Mouse (Mus musculus) bone marrow macrophage, adult 2 months (primary cell): ENCODE data around the gene Hist2h2ac. TPM values are rescaled to one million over a fixed set of nuclear protein-coding genes. Genes with fewer than 3 reads are reported as not detected.

ENCODE experiments used
- H3K27ac ChIP-seq: 2 replicates; pipeline ENCODE4 v1.5.1; 2012; ENCODE audit warnings: low read depth, low read length; ENCODE audit not compliant: insufficient read depth
- H3K4me1 ChIP-seq: 2 replicates; pipeline ENCODE4 v1.6.1; 2012; ENCODE audit warnings: low read length; ENCODE audit not compliant: control insufficient read depth, insufficient read depth
- H3K4me3 ChIP-seq: 2 replicates; pipeline ENCODE4 v1.5.1; 2012; ENCODE audit warnings: mild to moderate bottlenecking, low read length, moderate library complexity; ENCODE audit not compliant: insufficient read depth
- CTCF ChIP-seq: IDR thresholded peaks from 2 replicates; pipeline ENCODE4 v1.5.1; 2012; ENCODE audit warnings: low read depth, mild to moderate bottlenecking, low read length, moderate library complexity
- POLR2A ChIP-seq: IDR thresholded peaks from 2 replicates; pipeline ENCODE4 v1.6.1; 2012; ENCODE audit warnings: mild to moderate bottlenecking, low read depth, low read length, borderline replicate concordance
- polyA plus RNA-seq: library from polyadenylated mRNA; stranded (reverse); fragments of >200 nt; gene quantifications from 2 replicates; pipeline ENCODE4 v1.2.4, GENCODE M21; 2012; ENCODE audit not compliant: missing spikeins, insufficient read depth, insufficient read length

Hist2h2ac gene
- polyA plus RNA-seq, 1 experiment: not detected

GRCm38 (mm10) chr3:96171583-96172196, 49.0 kb downstream of the Hist2h2ac start:
- peak overlapping the region; percentile 94 for H3K27ac ChIP-seq
- peak overlapping the region; percentile 75 for H3K4me3 ChIP-seq
- TF ChIP-seq POLR2A (no peak), CTCF (no peak)
- H3K4me1 ChIP-seq: peaks cover 38% of the 10 kb centered on the region

- Histone ChIP-seq H3K4me3 (peak overlapping the region; percentile 75), H3K4me1 (peaks cover 32% of the 10 kb centered on the region), H3K27ac (peak overlapping the region; percentile 94)
- TF ChIP-seq CTCF: no peak
- TF ChIP-seq POLR2A: no peak
These were observed 49.6 kb downstream of the Hist2h2ac start for GRCm38 (mm10) chr3:96170976-96171545.

Other genes with a start within 250 kb of the Hist2h2ac start
- gene Plekho1, start 224.9 kb downstream of the Hist2h2ac start, polyA plus RNA-seq: 298 and 305 TPM in 2 replicates
- gene Vps45, start 162.4 kb downstream of the Hist2h2ac start, polyA plus RNA-seq: 18.6 and 22.9 TPM in 2 replicates
- gene Otud7b, start 116.4 kb downstream of the Hist2h2ac start, polyA plus RNA-seq: 4.7 and 5.1 TPM in 2 replicates
- 12.6 and 14.4 TPM in 2 replicates for gene Mtmr11, start 58.9 kb downstream of the Hist2h2ac start, polyA plus RNA-seq
- gene Sf3b4, start 48.5 kb downstream of the Hist2h2ac start, polyA plus RNA-seq: 53.7 and 62.7 TPM in 2 replicates
- gene Sv2a, start 39.7 kb downstream of the Hist2h2ac start, polyA plus RNA-seq: 0.64 and 0.92 TPM in 2 replicates
- 14.1 and 19.0 TPM in 2 replicates for gene Bola1, start 1.2 kb downstream of the Hist2h2ac start, polyA plus RNA-seq
- gene Hist2h2ab, start 1.0 kb downstream of the Hist2h2ac start, polyA plus RNA-seq: not detected in 2 replicates
- 13.0 and 13.9 TPM in 2 replicates for gene Hist2h2be, start 239 bp upstream of the Hist2h2ac start, polyA plus RNA-seq
- gene Hist2h3c2, start 18.2 kb upstream of the Hist2h2ac start, polyA plus RNA-seq: 2.4 and 13.5 TPM in 2 replicates
- 14.5 and 22.9 TPM in 2 replicates for gene Hist2h2aa2, start 19.4 kb upstream of the Hist2h2ac start, polyA plus RNA-seq
- gene Hist2h2aa1, start 24.6 kb upstream of the Hist2h2ac start, polyA plus RNA-seq: not detected in 2 replicates
- gene Hist2h3c1, start 25.8 kb upstream of the Hist2h2ac start, polyA plus RNA-seq: 4.9 and 7.4 TPM in 2 replicates
- gene Hist2h4, start 42.4 kb upstream of the Hist2h2ac start, polyA plus RNA-seq: 1.9 and 3.1 TPM in 2 replicates
- gene Hist2h3b, start 47.8 kb upstream of the Hist2h2ac start, polyA plus RNA-seq: 4.8 and 5.0 TPM in 2 replicates
- gene Hist2h2bb, start 48.9 kb upstream of the Hist2h2ac start, polyA plus RNA-seq: 3.1 and 3.6 TPM in 2 replicates
- gene Fcgr1, start 73.1 kb upstream of the Hist2h2ac start, polyA plus RNA-seq: 153 and 166 TPM in 2 replicates
- gene BC107364, start 231.4 kb upstream of the Hist2h2ac start, polyA plus RNA-seq: not detected in 2 replicates